Mouse (Mus musculus): ENCODE data around the gene Gm5797.
"Not testable (repeated sequence)": the region's sequence is repeated elsewhere in the genome, so short reads cannot be mapped to it uniquely, and the experiment has no call there.

DNA sequence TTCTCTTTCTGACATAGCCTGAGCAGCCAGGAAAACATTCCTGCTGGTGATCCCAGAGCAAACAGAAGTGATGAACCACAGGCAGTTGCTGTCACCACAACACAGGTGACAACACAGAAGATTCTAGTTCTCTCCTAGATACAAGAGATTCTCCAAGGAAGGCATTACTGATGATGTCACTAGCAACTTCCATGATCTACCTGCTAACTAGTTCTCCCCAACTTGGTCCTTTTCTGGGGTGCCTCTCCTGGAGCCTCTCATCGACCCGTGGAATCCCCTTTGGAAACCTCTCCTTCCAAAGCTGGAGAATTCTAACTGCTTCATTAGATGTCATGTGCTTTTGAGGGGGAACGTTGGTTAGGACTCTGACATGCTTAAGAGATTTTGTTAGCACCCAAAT lies 32.8 kb upstream of the Gm5797 start, which contains the start of gene Gm8374:
- TF ChIP-seq POLR2A (IDR thresholded peaks at IDR 0.05; ENCODE audit: borderline replicate concordance, insufficient read depth, low read length); CTCF (IDR thresholded peaks at IDR 0.05; ENCODE audit: borderline replicate concordance, insufficient read depth, low read depth, low read length): not testable (repeated sequence)

Measured in cerebellum, adult 2 months (tissue).